Mouse (Mus musculus) skeletal muscle tissue, postnatal 0 days (tissue): Measurements from ENCODE around the gene Klhl7. TPM values are rescaled to one million over a fixed set of nuclear protein-coding genes. Genes with fewer than 3 reads are reported as not detected.

ENCODE experiments used
- polyA plus RNA-seq: library from polyadenylated mRNA; unstranded; fragments of >200 nt; fragmentation: Nextera tagmentation; extraction: Ambion mirVana; gene quantifications from 2 replicates; pipeline ENCODE4 v1.2.1, GENCODE M21; 2015

Gene Klhl7
- 40.4 and 43.0 TPM in 2 replicates for polyA plus RNA-seq

GRCm38 (mm10) chr5:24100106-24100809 lies at the start of gene Klhl7:
Gene Klhl7, plus strand, starts transcription at chr5:24100605.

DNA sequence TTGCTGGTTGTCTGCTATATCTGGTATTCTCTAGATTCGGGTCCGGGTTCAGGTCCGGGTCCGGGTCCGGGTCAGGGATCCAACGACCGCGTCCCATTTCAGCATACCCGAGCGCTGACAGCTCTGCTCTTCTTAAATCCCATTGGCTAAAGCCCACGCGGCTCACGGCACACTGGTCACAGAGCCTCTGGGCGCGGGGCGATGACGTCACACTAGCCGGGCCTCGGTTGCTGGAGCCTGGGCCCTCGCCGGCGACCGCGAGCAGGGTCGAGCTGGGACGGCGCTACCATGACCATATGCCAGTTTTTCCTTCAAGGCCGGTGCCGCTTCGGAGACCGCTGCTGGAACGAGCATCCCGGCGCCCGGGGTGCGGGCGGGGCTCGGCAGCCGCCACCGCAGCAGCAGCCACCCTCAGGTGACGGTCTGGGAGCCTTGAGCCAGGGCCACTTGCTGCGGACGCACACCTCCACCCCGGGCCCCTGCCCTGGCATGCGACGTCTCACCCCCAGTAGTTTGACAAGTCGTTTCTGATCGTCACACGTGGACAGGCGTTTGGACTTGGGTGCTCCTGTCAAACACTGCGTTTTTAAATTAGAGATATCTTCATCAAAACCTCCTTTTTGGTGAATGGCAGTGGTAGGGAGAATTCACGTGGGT lies 64.5 kb downstream of the Klhl7 start, which contains the start of gene Nupl2:
Gene Nupl2 (plus strand): TSS at position 175 of the 657 bp plus-strand sequence.

Other genes starting within 250 kb of the Klhl7 start
- gene Fam126a, start 69.9 kb upstream of the Klhl7 start, polyA plus RNA-seq, result 11.4 and 12.8 TPM in 2 replicates
- gene Nupl2, start 64.4 kb downstream of the Klhl7 start, polyA plus RNA-seq, result 9.1 and 10.7 TPM in 2 replicates